ENCODE assay signal across 8 mouse cellular contexts in genomic region chr13:100014906-100015895, GRCm38 (mm10). TPM values are rescaled to one million over a fixed set of nuclear protein-coding genes. Genes with fewer than 3 reads are reported as not detected.
DNase-seq lines count a peak whose midpoint lies in the region; ATAC-seq lines count a peak whose summit lies in the region.

Gene Mccc2 (minus strand): TSS chr13:100015639.

- 3% methylated on average over 39 of the region's 47 CpGs for WGBS in lung, embryonic 16.5 days

- peak; percentile 100 for ATAC-seq in hematopoietic stem cell, adult 5-6 weeks (replicated peaks in 1 of 2; ENCODE audit: insufficient read depth in 1 of 2, low FRiP score in 2 of 2, low TSS enrichment in 1 of 2, low read depth in 1 of 2, poor library complexity in 2 of 2, severe bottlenecking in 2 of 2)
- ATAC-seq in lung, embryonic 16.5 days (ENCODE audit: low read depth), result peak; percentile 100

- H3K9me3 ChIP-seq in lung, embryonic 16.5 days (ENCODE audit: control insufficient read depth, low read length), result no peaks in the 10 kb centered on the region

- H3K36me3 ChIP-seq in lung, embryonic 16.5 days (ENCODE audit: control insufficient read depth, insufficient read depth, low read length), result no peaks in the 10 kb centered on the region

- peaks cover 6% of the 10 kb centered on the region; the same call in 1 of the 2 replicates for H3K4me1 ChIP-seq in lung, embryonic 16.5 days (replicated peaks; ENCODE audit: control insufficient read depth, insufficient read depth, low read length)

- no peaks in the 10 kb centered on the region for H3K27me3 ChIP-seq in lung, embryonic 16.5 days (ENCODE audit: control insufficient read depth, insufficient read depth, low read depth, low read length)

- H3K4me2 ChIP-seq in lung, embryonic 16.5 days (ENCODE audit: low read depth, low read length), result peak within 1 kb of the TSS; percentile 94

- H3K9ac ChIP-seq in lung, embryonic 16.5 days (ENCODE audit: low read length), result peak within 1 kb of the TSS; percentile 83

- H3K27ac ChIP-seq in lung, embryonic 16.5 days (ENCODE audit: low read length), result peak within 1 kb of the TSS; percentile 82

- DNase-seq in MEL-GATA-1-ER (ENCODE audit: extremely low read depth, low read depth), result peak; percentile 95
- DNase-seq in cerebellum, adult 8-10 months, result peak; percentile 76
- peak; percentile 96 for DNase-seq in forelimb bud, embryonic 11.5 days (ENCODE audit: low read depth, low spot score)
- DNase-seq in layer of hippocampus, adult 9-10 months (ENCODE audit: low spot score), result peak; percentile 37
- DNase-seq in ovary, postnatal 10 days (ENCODE audit: low spot score), result peak; percentile 33
- DNase-seq in thymus, postnatal 10 days (ENCODE audit: low spot score in 2 of 2), result peak; percentile 49 to 56

- peak within 1 kb of the TSS; percentile 86 for H3K4me3 ChIP-seq in lung, embryonic 16.5 days (ENCODE audit: low read length)

RNA-seq across cellular contexts. Expression of gene Mccc2, which starts in this region (rescaled TPM):
- total RNA-seq in hematopoietic stem cell, adult 5-6 weeks (2017), result 33.9 and 34.1 TPM in 2 replicates
- polyA plus RNA-seq in lung, embryonic 16.5 days (2015; fragmentation: Nextera tagmentation; extraction: Ambion mirVana), result 43.9 and 44.3 TPM in 2 replicates

Comparison
In these comparisons a context has a peak if more than half of its experiments do, and no peak if none do; other contexts are left out.
1. Peak in every context shown above with its lines: DNase-seq, ATAC-seq, H3K4me3 ChIP-seq and H3K27ac ChIP-seq.
2. DNase-seq: peak in every context shown above with its lines; median percentile 96 in forelimb bud, embryonic 11.5 days; 95 in MEL-GATA-1-ER; 76 in cerebellum, adult 8-10 months; 52 in thymus, postnatal 10 days; 37 in layer of hippocampus, adult 9-10 months; 33 in ovary, postnatal 10 days.